Mouse (Mus musculus): ENCODE results near the gene Gm15155. TPM values are rescaled to one million over a fixed set of nuclear protein-coding genes. Genes with fewer than 3 reads are reported as not detected.

The Gm15155 gene
- polyA plus RNA-seq, 1 experiment from 2014 or later, result 0.67 TPM

Other genes starting within 250 kb of the Gm15155 start
- gene Ptchd1, start 927 bp upstream of the Gm15155 start, polyA plus RNA-seq (2014; fragmentation: Nextera tagmentation; extraction: Ambion mirVana), result 11.0 and 15.5 TPM in 2 replicates

Data from neural tube, embryonic 14.5 days (tissue).